Mouse (Mus musculus) liver, adult 2 months (tissue): ENCODE measurements around the gene Pabpc4. TPM values are rescaled to one million over a fixed set of nuclear protein-coding genes. Genes with fewer than 3 reads are reported as not detected.

Experiments used
- DNase-seq: peaks from one replicate; pipeline ENCODE4 v3.0.0-alpha.2; 2011; ENCODE audit warnings: low read depth, low spot score; ENCODE audit errors: extremely low read depth
- H3K27ac ChIP-seq: fragments of 200-500 bp; replicated peaks from 2 replicates; pipeline ENCODE4 v1.5.1; 2012; ENCODE audit warnings: low read depth, mild to moderate bottlenecking, control low read depth, inconsistent platforms, low read length; ENCODE audit not compliant: insufficient read depth
- H3K27me3 ChIP-seq: fragments of 200-500 bp; 2 replicates; pipeline ENCODE4 v1.6.1; 2012; ENCODE audit warnings: mild to moderate bottlenecking, moderate library complexity, low read length, inconsistent platforms; ENCODE audit not compliant: control insufficient read depth, insufficient read depth
- H3K36me3 ChIP-seq: fragments of 200-500 bp; 2 replicates; pipeline ENCODE4 v1.6.1; 2012; ENCODE audit warnings: low read length, inconsistent platforms; ENCODE audit not compliant: control insufficient read depth, insufficient read depth
- H3K4me1 ChIP-seq: fragments of 200-500 bp; 2 replicates; pipeline ENCODE4 v1.6.1; 2011; ENCODE audit warnings: low read length; ENCODE audit not compliant: control insufficient read depth, insufficient read depth
- H3K4me3 ChIP-seq: fragments of 200-500 bp; 2 replicates; pipeline ENCODE4 v1.5.1; 2011; ENCODE audit warnings: low read depth, mild to moderate bottlenecking, control low read depth, low read length, moderate library complexity; ENCODE audit not compliant: insufficient read depth
- H3K79me2 ChIP-seq: fragments of 200-500 bp; 2 replicates; pipeline ENCODE4 v1.6.1; 2012; ENCODE audit warnings: inconsistent platforms, mild to moderate bottlenecking, low read length, moderate library complexity; ENCODE audit not compliant: control insufficient read depth, insufficient read depth
- H3K9ac ChIP-seq: fragments of 200-500 bp; 2 replicates; pipeline ENCODE4 v1.6.1; 2012; ENCODE audit warnings: low read depth, mild to moderate bottlenecking, control low read depth, inconsistent platforms, low read length
- CTCF ChIP-seq: fragments of 200-500 bp; IDR thresholded peaks from 2 replicates; pipeline ENCODE4 v1.5.1; 2011; ENCODE audit warnings: low read depth, low read length, control low read depth
- POLR2A ChIP-seq: fragments of 200-500 bp; IDR thresholded peaks from 2 replicates; pipeline ENCODE4 v1.6.1; 2011; ENCODE audit warnings: low read length, control low read depth; ENCODE audit not compliant: insufficient read depth; ENCODE audit errors: extremely low read depth
- WGBS: fragments of 180-500 bp; shearing (Covaris S2); methylation state at CpG from one replicate; pipeline ENCODE4 v1.1.7; 2018; 5-methylcytosine and 5-hydroxymethylcytosine counted together
- polyA plus RNA-seq: library from polyadenylated mRNA; depleted of rRNA; stranded (reverse); fragments of >200 nt; gene quantifications from 2 replicates; pipeline ENCODE4 v1.2.3, GENCODE M21; 2012; rRNA removed
- total RNA-seq: library from RNA; depleted of rRNA; stranded (reverse); fragments of >200 nt; gene quantifications from 2 replicates; pipeline ENCODE4 v1.2.3, GENCODE M21; 2014; rRNA removed

Pabpc4 gene
- total RNA-seq, result 25.3 and 41.9 TPM in 2 replicates
- 40.8 and 54.4 TPM in 2 replicates for polyA plus RNA-seq

DNA sequence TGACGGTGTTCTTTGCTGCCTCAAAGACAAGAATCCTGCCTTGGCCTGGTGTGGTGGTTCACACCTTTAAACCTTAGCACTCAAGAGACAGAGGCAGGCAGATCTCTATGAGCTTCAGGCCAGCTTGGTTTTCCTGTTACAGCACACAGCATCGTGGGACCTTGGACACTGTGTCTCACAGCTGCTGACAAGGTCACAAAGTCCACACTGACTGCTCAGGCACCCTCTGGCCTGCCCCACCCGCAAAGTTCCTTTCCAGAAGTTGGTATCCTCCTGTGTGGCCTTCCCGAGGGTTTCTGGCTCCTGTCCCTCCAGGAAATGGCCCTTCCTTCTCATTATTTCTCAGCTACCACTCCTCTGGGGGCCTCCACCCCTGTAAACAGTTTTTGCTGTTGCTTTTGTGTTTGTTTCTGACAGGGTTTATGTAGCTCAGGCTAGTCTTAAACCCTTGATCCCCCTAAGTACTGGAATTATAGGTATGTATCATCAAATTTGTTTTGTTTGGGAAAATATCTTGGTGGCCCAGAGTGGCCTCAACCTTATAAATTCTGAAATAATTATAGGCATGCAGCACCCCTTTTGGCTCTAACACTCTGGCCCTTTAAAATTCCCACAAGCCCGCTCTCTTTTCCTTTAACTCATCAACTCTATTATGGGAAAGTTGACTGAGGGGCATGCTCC is at the start of gene Pabpc4:
Gene Pabpc4, plus strand, starts transcription at position 631 of the 681 bp plus-strand sequence.
- H3K4me1 ChIP-seq, result no peaks in the 10 kb centered on the region
- no peak within 1 kb of the TSS for H3K9ac ChIP-seq
- no peaks in the 10 kb centered on the region for H3K36me3 ChIP-seq
- no peak for DNase-seq
- 60% methylated on average over 5 of the region's 5 CpGs for WGBS
- no peak within 1 kb of the TSS for H3K27ac ChIP-seq
- H3K4me3 ChIP-seq, result no peak within 1 kb of the TSS
- no peaks in the 10 kb centered on the region for H3K27me3 ChIP-seq
- TF ChIP-seq CTCF (no peak), POLR2A (no peak)
- no peaks in the 10 kb centered on the region for H3K79me2 ChIP-seq

DNA sequence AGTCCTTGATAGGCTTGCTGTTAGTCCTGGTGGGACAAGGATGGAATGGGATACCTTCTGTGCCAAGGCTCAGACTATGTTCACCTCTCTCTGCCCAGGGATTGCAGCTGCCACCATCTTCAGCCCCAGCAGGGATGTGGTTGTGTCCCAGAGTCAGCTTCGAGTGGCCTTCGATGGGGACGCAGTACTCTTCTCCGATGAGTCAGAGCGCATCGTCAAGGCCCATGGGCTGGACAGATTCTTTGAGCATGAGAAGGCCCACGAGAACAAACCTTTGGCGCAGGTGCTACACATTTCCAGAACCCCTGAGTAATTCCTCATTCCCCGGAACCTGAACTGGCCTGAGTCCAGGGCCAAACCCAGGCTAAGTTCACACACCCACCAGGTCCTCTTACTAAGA is 48.2 kb upstream of the Pabpc4 start:
- Histone ChIP-seq H3K27ac (no peak overlapping the region), H3K9ac (no peak overlapping the region), H3K79me2 (no peaks in the 10 kb centered on the region), H3K36me3 (no peaks in the 10 kb centered on the region), H3K4me1 (no peaks in the 10 kb centered on the region), H3K27me3 (no peaks in the 10 kb centered on the region), H3K4me3 (no peak overlapping the region)
- 93% methylated on average over 9 of the region's 9 CpGs for WGBS
- TF ChIP-seq POLR2A (no peak), CTCF (no peak)
- no peak for DNase-seq

DNA sequence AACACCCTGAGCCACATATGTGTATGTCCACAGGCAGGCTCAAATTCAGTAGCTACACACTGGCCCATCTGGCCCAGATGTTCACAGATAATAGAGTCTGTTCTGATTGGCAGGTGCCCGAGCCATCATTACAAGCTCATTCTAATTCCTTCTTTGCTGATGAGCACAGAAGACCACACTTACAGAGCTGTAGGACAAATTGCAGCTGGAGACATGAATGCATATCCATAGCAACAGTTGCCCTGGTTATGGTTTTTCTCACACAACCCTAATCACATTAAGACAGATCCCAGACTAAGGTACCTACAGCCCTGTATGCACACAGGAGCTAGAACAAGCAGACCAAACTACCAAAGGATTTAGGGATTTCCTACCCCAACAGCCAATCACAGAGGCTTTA is 46.8 kb upstream of the Pabpc4 start:
- DNase-seq, result no peak
- Histone ChIP-seq H3K4me3 (no peak overlapping the region), H3K9ac (no peak overlapping the region), H3K36me3 (no peaks in the 10 kb centered on the region), H3K79me2 (no peaks in the 10 kb centered on the region), H3K27me3 (no peaks in the 10 kb centered on the region), H3K4me1 (no peaks in the 10 kb centered on the region), H3K27ac (no peak overlapping the region)
- TF ChIP-seq CTCF, result no peak
- no peak for TF ChIP-seq POLR2A
- 82% methylated on average over 1 of the region's 1 CpGs for WGBS

DNA sequence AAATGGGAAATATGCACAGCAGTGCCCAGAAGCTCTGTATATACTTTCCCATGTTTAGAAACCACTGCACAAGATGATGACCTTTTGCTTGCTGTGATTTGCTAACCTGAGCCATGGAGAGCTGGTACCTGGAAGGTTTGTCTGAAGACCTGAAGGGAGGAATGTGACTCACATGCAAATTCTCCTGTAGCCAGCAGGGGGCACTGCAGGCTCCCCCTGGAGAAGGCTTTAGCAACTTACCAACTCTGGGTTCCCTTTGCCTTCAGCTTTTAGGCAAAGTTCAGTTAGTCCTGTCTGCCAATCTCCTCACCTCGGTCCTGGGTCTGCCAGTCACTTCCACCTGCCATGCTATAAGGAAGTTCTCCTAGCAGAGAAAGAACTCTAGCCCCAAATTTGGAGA is 45.4 kb upstream of the Pabpc4 start:
- Histone ChIP-seq H3K27ac (no peak overlapping the region), H3K36me3 (no peaks in the 10 kb centered on the region), H3K4me3 (no peak overlapping the region), H3K79me2 (no peaks in the 10 kb centered on the region), H3K9ac (no peak overlapping the region), H3K4me1 (no peaks in the 10 kb centered on the region), H3K27me3 (no peaks in the 10 kb centered on the region)
- TF ChIP-seq CTCF, result peak; percentile 82
- no peak for TF ChIP-seq POLR2A
- WGBS, result 13% methylated on average over 1 of the region's 1 CpGs
- peak; percentile 24 for DNase-seq

GRCm38 (mm10) chr4:123219720-123220357 is 42.3 kb upstream of the Pabpc4 start:
- Histone ChIP-seq H3K4me1 (no peaks in the 10 kb centered on the region), H3K79me2 (no peaks in the 10 kb centered on the region), H3K9ac (no peak overlapping the region), H3K4me3 (no peak overlapping the region), H3K36me3 (no peaks in the 10 kb centered on the region), H3K27me3 (no peaks in the 10 kb centered on the region), H3K27ac (no peak overlapping the region)
- peak; percentile 28 for DNase-seq
- 63% methylated on average over 15 of the region's 15 CpGs for WGBS
- TF ChIP-seq POLR2A (no peak), CTCF (peak; percentile 96)

GRCm38 (mm10) chr4:123220637-123221036 is 41.5 kb upstream of the Pabpc4 start:
- 29% methylated on average over 4 of the region's 4 CpGs for WGBS
- Histone ChIP-seq H3K4me1 (no peaks in the 10 kb centered on the region), H3K36me3 (no peaks in the 10 kb centered on the region), H3K27me3 (no peaks in the 10 kb centered on the region), H3K4me3 (no peak overlapping the region), H3K79me2 (no peaks in the 10 kb centered on the region), H3K9ac (no peak overlapping the region), H3K27ac (no peak overlapping the region)
- DNase-seq, result peak; percentile 54
- TF ChIP-seq POLR2A, result no peak
- no peak for TF ChIP-seq CTCF
